29 mouse cellular contexts compared by ENCODE assay signal in genomic region chr2:25568473-25569019, GRCm38 (mm10). TPM values are rescaled to one million over a fixed set of nuclear protein-coding genes. Genes with fewer than 3 reads are reported as not detected.
DNase-seq lines count a peak whose midpoint lies in the region; ATAC-seq and TF ChIP-seq lines count a peak whose summit lies in the region.
"Had no signal": no experiment of that assay in that cellular context is flagged by ENCODE, and none has a peak within 500 bp of the region (broad histone marks: within the 10 kb centered on the region; RNA-seq: fewer than 3 reads in every experiment).

No protein-coding gene starts in this region.

- H3K36me3 ChIP-seq in kidney, postnatal 0 days (ENCODE audit: insufficient read depth, low read length), result peaks cover 32% of the 10 kb centered on the region
- peaks cover 62% of the 10 kb centered on the region for H3K36me3 ChIP-seq in kidney, embryonic 14.5 days (ENCODE audit: control insufficient read depth, insufficient read depth, low read length)
- H3K36me3 ChIP-seq in stomach, embryonic 14.5 days (ENCODE audit: control insufficient read depth, insufficient read depth, low read length), result peaks cover 47% of the 10 kb centered on the region

- H3K27ac ChIP-seq in kidney, postnatal 0 days, result no peak overlapping the region
- H3K27ac ChIP-seq in kidney, embryonic 14.5 days (ENCODE audit: low read depth, low read length), result no peak overlapping the region
- H3K27ac ChIP-seq in stomach, embryonic 14.5 days (ENCODE audit: low read length), result no peak overlapping the region
- H3K27ac ChIP-seq: embryonic facial prominence, embryonic 10.5 days; embryonic facial prominence, embryonic 15.5 days; forebrain, embryonic 12.5 days; hindbrain, postnatal 0 days; kidney, embryonic 15.5 days; limb, embryonic 10.5 days; limb, embryonic 15.5 days; liver, embryonic 14.5 days; midbrain, embryonic 12.5 days; neural tube, embryonic 13.5 days had no signal

- no peaks in the 10 kb centered on the region for H3K9me3 ChIP-seq in kidney, postnatal 0 days (replicated peaks; ENCODE audit: low read length)
- no peaks in the 10 kb centered on the region for H3K9me3 ChIP-seq in kidney, embryonic 14.5 days (ENCODE audit: control insufficient read depth, low read length)
- no peaks in the 10 kb centered on the region for H3K9me3 ChIP-seq in stomach, embryonic 14.5 days (ENCODE audit: control insufficient read depth, low read depth, low read length)
- H3K9me3 ChIP-seq: embryonic facial prominence, embryonic 10.5 days; embryonic facial prominence, embryonic 15.5 days; forebrain, embryonic 12.5 days; kidney, embryonic 15.5 days; limb, embryonic 10.5 days; limb, embryonic 15.5 days; midbrain, embryonic 12.5 days; neural tube, embryonic 13.5 days had no signal

- ATAC-seq in kidney, postnatal 0 days (replicated peaks; ENCODE audit: low FRiP score, low read depth), result peak; percentile 12
- no peak for ATAC-seq in kidney, embryonic 14.5 days (ENCODE audit: low FRiP score, low TSS enrichment)
- 0 out of 2 replicates have a peak, but pooled peaks have one; percentile 34 for ATAC-seq in stomach, embryonic 14.5 days (ENCODE audit: insufficient number of reproducible peaks, insufficient read depth, low FRiP score, low read depth)
- ATAC-seq: forebrain, postnatal 0 days; hindbrain, postnatal 0 days had no signal

- 82% methylated on average over 6 of the region's 6 CpGs for WGBS in kidney, postnatal 0 days
- WGBS in kidney, embryonic 14.5 days, result 82% methylated on average over 6 of the region's 6 CpGs
- 83% methylated on average over 6 of the region's 6 CpGs for WGBS in stomach, embryonic 14.5 days

- no peaks in the 10 kb centered on the region for H3K27me3 ChIP-seq in kidney, postnatal 0 days (ENCODE audit: insufficient read depth, low read length)
- no peaks in the 10 kb centered on the region for H3K27me3 ChIP-seq in kidney, embryonic 14.5 days (ENCODE audit: control insufficient read depth, insufficient read depth, low read length)
- no peaks in the 10 kb centered on the region for H3K27me3 ChIP-seq in stomach, embryonic 14.5 days (ENCODE audit: control insufficient read depth, insufficient read depth, low read length)
- H3K27me3 ChIP-seq: CH12.LX; embryonic facial prominence, embryonic 15.5 days; forebrain, embryonic 12.5 days; kidney, embryonic 15.5 days; limb, embryonic 15.5 days; midbrain, embryonic 12.5 days; neural tube, embryonic 13.5 days had no signal

- H3K4me3 ChIP-seq in kidney, postnatal 0 days (replicated peaks; ENCODE audit: low read depth, low read length), result no peak overlapping the region
- no peak overlapping the region for H3K4me3 ChIP-seq in kidney, embryonic 14.5 days (ENCODE audit: low read length)
- H3K4me3 ChIP-seq in stomach, embryonic 14.5 days (ENCODE audit: low read depth, low read length), result no peak overlapping the region
- H3K4me3 ChIP-seq: embryonic facial prominence, embryonic 10.5 days; embryonic facial prominence, embryonic 15.5 days; forebrain, embryonic 12.5 days; kidney, embryonic 15.5 days; limb, embryonic 10.5 days; limb, embryonic 15.5 days; midbrain, embryonic 12.5 days; neural tube, embryonic 13.5 days had no signal

- DNase-seq in adrenal gland, adult 2 months, result peak; percentile 51
- no peak for DNase-seq in adrenal gland, adult 8-10 months
- no peak for DNase-seq in kidney, postnatal 0 days (ENCODE audit: low spot score)
- peak; percentile 45 for DNase-seq in R1 (ENCODE audit: low read depth, low spot score)
- DNase-seq in lung, postnatal 10 days, result no peak
- no peak for DNase-seq in right cerebral cortex, postnatal 36 days (ENCODE audit: low spot score in 2 of 2)
- DNase-seq: cerebellum, adult 18-20 months; cerebellum, postnatal 14 days; forebrain, postnatal 0 days; heart, postnatal 14 days; kidney, adult 11 months; layer of hippocampus, postnatal 36 days; lung, embryonic 14.5 days; thymus, postnatal 14 days had no signal

- H3K4me1 ChIP-seq in kidney, postnatal 0 days (replicated peaks; ENCODE audit: insufficient read depth, low read length), result peaks cover 6% of the 10 kb centered on the region; the same call in 1 of the 2 replicates
- peaks cover 2% of the 10 kb centered on the region; the same call in 1 of the 2 replicates for H3K4me1 ChIP-seq in kidney, embryonic 14.5 days (ENCODE audit: control insufficient read depth, insufficient read depth, low read length)
- H3K4me1 ChIP-seq in stomach, embryonic 14.5 days (ENCODE audit: control insufficient read depth, insufficient read depth, low read length), result peaks cover 9% of the 10 kb centered on the region

- no peak overlapping the region for H3K4me2 ChIP-seq in kidney, postnatal 0 days (ENCODE audit: low read length)
- H3K4me2 ChIP-seq in kidney, embryonic 14.5 days (replicated peaks; ENCODE audit: low read depth, low read length), result no peak overlapping the region
- H3K4me2 ChIP-seq in stomach, embryonic 14.5 days (replicated peaks; ENCODE audit: low read depth, low read length), result no peak overlapping the region
- H3K4me2 ChIP-seq: embryonic facial prominence, embryonic 15.5 days; forebrain, embryonic 12.5 days; kidney, embryonic 15.5 days; limb, embryonic 15.5 days; lung, embryonic 14.5 days; midbrain, embryonic 12.5 days; neural tube, embryonic 13.5 days had no signal

- H3K9ac ChIP-seq in kidney, postnatal 0 days (ENCODE audit: low read depth, low read length), result no peak overlapping the region
- no peak overlapping the region for H3K9ac ChIP-seq in kidney, embryonic 14.5 days (ENCODE audit: low read depth, low read length)
- no peak overlapping the region for H3K9ac ChIP-seq in stomach, embryonic 14.5 days (replicated peaks; ENCODE audit: low read depth, low read length)
- H3K9ac ChIP-seq: embryonic facial prominence, embryonic 15.5 days; forebrain, embryonic 12.5 days; forebrain, postnatal 0 days; kidney, embryonic 15.5 days; limb, embryonic 15.5 days; liver, embryonic 14.5 days; lung, embryonic 14.5 days; midbrain, embryonic 12.5 days had no signal

- no peak for TF ChIP-seq CTCF in kidney, postnatal 0 days (IDR thresholded peaks at IDR 0.05; ENCODE audit: low read depth)

RNA-seq across cellular contexts. Expression of gene Mamdc4, which starts 6.1 kb away (rescaled TPM):
- total RNA-seq in adrenal gland, adult 2 months (2021), result 1 to 10 TPM; 2.3 to 7.4 TPM
- 4.2 and 8.8 TPM in 2 replicates for polyA plus RNA-seq in adrenal gland, adult 2 months (2012; rRNA removed)
- 10 to 100 TPM in 1 of 4 experiments, 1 to 10 TPM in 3; 1.4 to 11.0 (median 4.0) TPM for total RNA-seq in adrenal gland, adult 8-10 months (2022)
- polyA plus RNA-seq in kidney, postnatal 0 days (2015; fragmentation: Nextera tagmentation; extraction: Ambion mirVana), result 0.59 and 0.85 TPM in 2 replicates
- 3.3 and 7.5 TPM in 2 replicates for polyA plus RNA-seq in kidney, embryonic 14.5 days (2014; fragmentation: Nextera tagmentation; extraction: Ambion mirVana)
- 3.6 and 5.5 TPM in 2 replicates for polyA plus RNA-seq in stomach, embryonic 14.5 days (2014; fragmentation: Nextera tagmentation; extraction: Ambion mirVana)

RNA-seq across cellular contexts. Expression of gene Phpt1, which starts 6.5 kb away (rescaled TPM):
- 10 to 100 TPM; 53.5 to 54.1 TPM for total RNA-seq in adrenal gland, adult 2 months (2021)
- polyA plus RNA-seq in adrenal gland, adult 2 months (2012; rRNA removed), result 36.7 and 53.4 TPM in 2 replicates
- total RNA-seq in adrenal gland, adult 8-10 months (2022), result 10 to 100 TPM; 61.3 to 76.9 (median 66.1) TPM
- 197 TPM in 2 replicates for polyA plus RNA-seq in kidney, postnatal 0 days (2015; fragmentation: Nextera tagmentation; extraction: Ambion mirVana)
- 229 and 294 TPM in 2 replicates for polyA plus RNA-seq in kidney, embryonic 14.5 days (2014; fragmentation: Nextera tagmentation; extraction: Ambion mirVana)
- polyA plus RNA-seq in stomach, embryonic 14.5 days (2014; fragmentation: Nextera tagmentation; extraction: Ambion mirVana), result 225 and 231 TPM in 2 replicates

RNA-seq across cellular contexts. Expression of gene Edf1, which starts 10.9 kb away (rescaled TPM):
- total RNA-seq in adrenal gland, adult 2 months (2021), result 100 to 1,000 TPM; 307 to 329 TPM
- polyA plus RNA-seq in adrenal gland, adult 2 months (2012; rRNA removed), result 127 and 140 TPM in 2 replicates
- total RNA-seq in adrenal gland, adult 8-10 months (2022), result 100 to 1,000 TPM; 149 to 331 (median 215) TPM
- 351 and 379 TPM in 2 replicates for polyA plus RNA-seq in kidney, postnatal 0 days (2015; fragmentation: Nextera tagmentation; extraction: Ambion mirVana)
- polyA plus RNA-seq in kidney, embryonic 14.5 days (2014; fragmentation: Nextera tagmentation; extraction: Ambion mirVana), result 314 and 436 TPM in 2 replicates
- 342 and 346 TPM in 2 replicates for polyA plus RNA-seq in stomach, embryonic 14.5 days (2014; fragmentation: Nextera tagmentation; extraction: Ambion mirVana)

RNA-seq across cellular contexts. Expression of gene Ajm1, which starts 13.0 kb away (rescaled TPM):
- 1 to 10 TPM; 1.4 to 2.1 TPM for total RNA-seq in adrenal gland, adult 2 months (2021)
- polyA plus RNA-seq in adrenal gland, adult 2 months (2012; rRNA removed), result 10.5 and 13.5 TPM in 2 replicates
- total RNA-seq in adrenal gland, adult 8-10 months (2022), result 1 to 10 TPM; 1.6 to 4.8 (median 3.8) TPM
- 0.15 and 0.16 TPM in 2 replicates for polyA plus RNA-seq in kidney, postnatal 0 days (2015; fragmentation: Nextera tagmentation; extraction: Ambion mirVana)
- 0.07 and 0.18 TPM in 2 replicates for polyA plus RNA-seq in kidney, embryonic 14.5 days (2014; fragmentation: Nextera tagmentation; extraction: Ambion mirVana)
- 0.70 and 1.3 TPM in 2 replicates for polyA plus RNA-seq in stomach, embryonic 14.5 days (2014; fragmentation: Nextera tagmentation; extraction: Ambion mirVana)
- total RNA-seq: megakaryocyte, adult 5-6 weeks had no signal
- polyA plus RNA-seq: heart, embryonic 14.5 days; lung, embryonic 14.5 days had no signal

RNA-seq across cellular contexts. Expression of gene Traf2, which starts 21.8 kb away (rescaled TPM):
- 10 to 100 TPM; 22.3 to 29.0 TPM for total RNA-seq in adrenal gland, adult 2 months (2021)
- polyA plus RNA-seq in adrenal gland, adult 2 months (2012; rRNA removed), result 11.1 and 12.7 TPM in 2 replicates
- 10 to 100 TPM; 22.6 to 35.3 (median 30.6) TPM for total RNA-seq in adrenal gland, adult 8-10 months (2022)
- polyA plus RNA-seq in kidney, postnatal 0 days (2015; fragmentation: Nextera tagmentation; extraction: Ambion mirVana), result 24.4 and 28.1 TPM in 2 replicates
- polyA plus RNA-seq in kidney, embryonic 14.5 days (2014; fragmentation: Nextera tagmentation; extraction: Ambion mirVana), result 30.2 and 34.0 TPM in 2 replicates
- polyA plus RNA-seq in stomach, embryonic 14.5 days (2014; fragmentation: Nextera tagmentation; extraction: Ambion mirVana), result 30.5 and 33.2 TPM in 2 replicates

Comparison
In these comparisons a context has a peak if more than half of its experiments do, and no peak if none do; other contexts are left out.
1. DNase-seq: peak in adrenal gland, adult 2 months (single experiment) and R1 (single experiment); none in adrenal gland, adult 8-10 months (single experiment), kidney, postnatal 0 days (single experiment), lung, postnatal 10 days (single experiment) and right cerebral cortex, postnatal 36 days (0 of 2).